Mouse (Mus musculus) c-Kit-positive CD71-positive TER-119-negative erythroid progenitor cells, embryonic 14.5 days (primary cell): ENCODE results near the gene Rnf19b.

Experiments
- DNase-seq: peaks from one replicate; pipeline ENCODE4 v3.0.0-alpha.2; 2013; ENCODE audit warnings: low read depth

Gene Rnf19b

GRCm38 (mm10) chr4:129079126-129079525, 21.1 kb downstream of the Rnf19b start:
- DNase-seq, result no peak

GRCm38 (mm10) chr4:129081041-129081440, 23.0 kb downstream of the Rnf19b start:
- DNase-seq, result no peak

- no peak for DNase-seq
Observed at GRCm38 (mm10) chr4:129081512-129081911, 23.4 kb downstream of the Rnf19b start.

- DNase-seq, result no peak
Observed at GRCm38 (mm10) chr4:129081939-129082338, 23.9 kb downstream of the Rnf19b start.

GRCm38 (mm10) chr4:129082379-129083115, 24.5 kb downstream of the Rnf19b start:
- peak; percentile 68 for DNase-seq

- no peak for DNase-seq
Observed at GRCm38 (mm10) chr4:129084896-129085295, 26.8 kb downstream of the Rnf19b start.

- peak; percentile 63 for DNase-seq
Observed at GRCm38 (mm10) chr4:129086078-129086477, 28.0 kb downstream of the Rnf19b start.

- DNase-seq, result no peak
Observed at GRCm38 (mm10) chr4:129087850-129088249, 29.8 kb downstream of the Rnf19b start.

- no peak for DNase-seq
Observed at GRCm38 (mm10) chr4:129095276-129095675, 37.2 kb downstream of the Rnf19b start.

GRCm38 (mm10) chr4:129097006-129097405, 38.9 kb downstream of the Rnf19b start:
- no peak for DNase-seq

- DNase-seq, result no peak
Observed at GRCm38 (mm10) chr4:129102133-129102829, 44.2 kb downstream of the Rnf19b start.

GRCm38 (mm10) chr4:129105356-129105755, 47.3 kb downstream of the Rnf19b start, which contains the start of gene Tmem54:
Gene Tmem54 (plus strand): TSS chr4:129105548.
- no peak for DNase-seq

- no peak for DNase-seq
Observed at GRCm38 (mm10) chr4:129106073-129106472, 48.0 kb downstream of the Rnf19b start.

GRCm38 (mm10) chr4:129107348-129107899, 49.4 kb downstream of the Rnf19b start:
- no peak for DNase-seq

- DNase-seq, result no peak
Observed at GRCm38 (mm10) chr4:129108624-129109023, 50.6 kb downstream of the Rnf19b start.

GRCm38 (mm10) chr4:129110804-129111203, 52.7 kb downstream of the Rnf19b start:
- DNase-seq, result no peak

- DNase-seq, result no peak
Observed at GRCm38 (mm10) chr4:129111350-129111749, 53.3 kb downstream of the Rnf19b start.

- no peak for DNase-seq
Observed at GRCm38 (mm10) chr4:129112231-129112630, 54.2 kb downstream of the Rnf19b start.

- DNase-seq, result peak; percentile 66
Observed at GRCm38 (mm10) chr4:129113083-129113988, 55.3 kb downstream of the Rnf19b start.

- DNase-seq, result no peak
Observed at GRCm38 (mm10) chr4:129116703-129117102, 58.6 kb downstream of the Rnf19b start.

- no peak for DNase-seq
Observed at GRCm38 (mm10) chr4:129117720-129118510, 59.8 kb downstream of the Rnf19b start.
